Mouse (Mus musculus): ENCODE data around the gene Tmem203.
A peak's percentile ranks its signal among the peaks of the same experiment; 100 is the strongest.

Gene Tmem203

DNA sequence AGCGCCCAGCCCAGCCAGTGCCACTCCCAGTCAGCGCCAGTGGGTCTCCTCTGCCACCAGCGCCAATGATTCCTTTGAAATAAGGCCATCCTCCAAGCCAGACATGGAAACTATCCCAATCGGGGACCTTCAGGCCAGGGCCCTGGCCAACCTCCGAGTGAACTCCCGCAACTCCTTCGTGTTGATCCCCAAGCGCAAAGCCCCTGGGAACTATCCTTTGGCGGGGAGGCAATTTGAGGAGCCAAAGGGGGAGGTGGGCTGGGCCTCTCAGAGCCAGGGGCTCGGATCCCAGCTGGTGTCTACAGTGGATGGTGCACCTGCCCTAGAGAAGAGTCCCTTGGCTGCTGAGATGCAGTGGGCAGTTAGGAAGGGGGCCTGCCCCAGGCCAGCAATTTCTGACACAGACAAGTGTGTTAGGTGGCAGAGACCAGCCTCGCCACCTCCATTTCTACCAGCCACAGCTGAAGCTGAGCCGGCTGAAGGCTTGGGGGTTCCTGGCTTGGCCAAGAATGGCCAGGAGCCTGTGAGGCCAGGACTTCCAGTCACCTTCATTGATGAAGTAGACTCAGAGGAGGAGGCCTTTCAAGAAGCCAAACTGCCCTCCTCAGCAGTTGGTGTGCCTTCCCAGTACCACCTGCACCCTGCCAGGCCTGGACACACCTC, 8.5 kb downstream of the Tmem203 start:
- DNase-seq (ENCODE audit: low spot score in 2 of 2), result no peak

- DNase-seq (ENCODE audit: low spot score in 2 of 2), result no peak
Measured at GRCm38 (mm10) chr2:25264286-25264660, 9.0 kb downstream of the Tmem203 start.

GRCm38 (mm10) chr2:25264851-25265250, 9.6 kb downstream of the Tmem203 start:
- DNase-seq (ENCODE audit: low spot score in 2 of 2), result no peak

DNA sequence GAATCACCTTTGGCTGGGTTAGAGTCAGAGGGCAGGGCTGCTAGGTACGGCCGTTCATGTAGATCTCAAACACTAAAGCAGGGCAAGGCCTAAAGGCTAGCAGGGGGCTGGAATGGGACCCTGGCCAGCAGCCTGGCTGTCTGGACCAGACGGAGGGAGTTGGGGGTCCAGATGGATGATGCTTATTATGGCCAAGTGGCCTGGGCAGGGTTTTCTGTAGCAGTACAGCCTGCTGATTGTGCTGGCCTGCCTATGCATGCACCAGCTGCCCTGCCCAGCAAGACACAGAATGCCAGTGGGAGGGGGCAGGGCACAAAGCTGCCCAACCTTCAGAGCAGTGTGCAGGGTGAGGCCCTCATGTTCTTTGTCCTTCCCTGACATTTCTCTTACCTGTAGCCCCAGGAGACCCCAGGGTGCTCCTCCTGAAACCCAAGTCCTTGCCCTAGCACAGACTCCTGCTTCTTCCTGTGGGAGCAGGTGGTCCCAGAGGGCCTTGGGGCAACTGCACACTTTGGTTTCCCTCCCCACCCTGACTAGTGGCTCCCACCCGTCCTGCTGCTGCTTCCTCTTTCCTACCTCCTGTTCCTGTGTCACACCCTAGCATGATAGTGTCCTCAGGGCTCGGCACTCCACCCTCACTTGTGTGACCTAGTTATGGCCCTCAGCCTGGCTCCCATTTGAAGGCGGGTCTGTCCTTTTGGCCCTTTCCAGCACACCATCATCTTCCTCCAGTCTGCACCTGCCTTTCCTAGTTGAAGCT, 10.8 kb downstream of the Tmem203 start:
- DNase-seq (ENCODE audit: low spot score in 2 of 2), result no peak

GRCm38 (mm10) chr2:25266720-25267119, 11.5 kb downstream of the Tmem203 start:
- no peak for DNase-seq (ENCODE audit: low spot score in 2 of 2)

- DNase-seq (ENCODE audit: low spot score in 2 of 2), result no peak
Measured at GRCm38 (mm10) chr2:25267241-25267640, 12.0 kb downstream of the Tmem203 start.

DNA sequence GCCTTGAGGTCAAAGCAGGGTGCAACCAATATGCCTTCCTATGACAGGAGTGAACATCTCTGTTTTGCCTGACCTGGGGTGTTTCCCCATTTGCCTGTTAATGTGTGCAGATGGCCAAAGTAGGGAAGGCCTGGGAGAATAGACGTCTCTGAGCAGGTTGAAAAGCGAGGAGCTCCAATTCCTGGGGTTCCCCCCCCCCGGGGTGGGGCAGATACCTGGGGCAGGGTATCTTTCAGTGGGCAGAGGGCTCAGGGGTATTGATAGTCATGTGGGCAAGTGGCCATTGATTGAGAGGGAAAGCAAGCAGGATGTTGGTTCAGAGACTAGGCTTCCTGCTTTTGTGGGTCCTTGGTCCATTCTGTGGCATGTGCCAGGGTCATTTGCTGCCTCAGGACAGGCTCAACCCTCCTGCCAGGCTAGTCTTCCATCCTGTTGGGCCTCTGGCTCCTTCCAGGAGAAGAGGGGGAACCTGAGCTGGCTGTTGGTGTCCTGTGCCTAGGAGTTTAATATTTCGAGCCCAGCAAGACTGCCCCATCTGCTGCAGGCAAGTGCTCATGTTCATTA, 12.6 kb downstream of the Tmem203 start:
- DNase-seq (ENCODE audit: low spot score in 2 of 2), result no peak

GRCm38 (mm10) chr2:25271827-25272511, 16.7 kb downstream of the Tmem203 start, which contains the start of the genes Ssna1 and Anapc2:
TSS of gene Ssna1 (minus strand) at chr2:25272438.
TSS of gene Anapc2 (plus strand) at chr2:25272478.
- DNase-seq (ENCODE audit: low spot score in 2 of 2), result peak; percentile 98 to 99

GRCm38 (mm10) chr2:25272515-25272914, 17.3 kb downstream of the Tmem203 start:
- DNase-seq (ENCODE audit: low spot score in 2 of 2), result no peak

- DNase-seq (ENCODE audit: low spot score in 2 of 2), result no peak
Measured at GRCm38 (mm10) chr2:25273010-25273409, 17.8 kb downstream of the Tmem203 start.

- DNase-seq (ENCODE audit: low spot score in 2 of 2), result peak; percentile 85 to 94
Measured at GRCm38 (mm10) chr2:25278928-25279882, 24.0 kb downstream of the Tmem203 start.

DNA sequence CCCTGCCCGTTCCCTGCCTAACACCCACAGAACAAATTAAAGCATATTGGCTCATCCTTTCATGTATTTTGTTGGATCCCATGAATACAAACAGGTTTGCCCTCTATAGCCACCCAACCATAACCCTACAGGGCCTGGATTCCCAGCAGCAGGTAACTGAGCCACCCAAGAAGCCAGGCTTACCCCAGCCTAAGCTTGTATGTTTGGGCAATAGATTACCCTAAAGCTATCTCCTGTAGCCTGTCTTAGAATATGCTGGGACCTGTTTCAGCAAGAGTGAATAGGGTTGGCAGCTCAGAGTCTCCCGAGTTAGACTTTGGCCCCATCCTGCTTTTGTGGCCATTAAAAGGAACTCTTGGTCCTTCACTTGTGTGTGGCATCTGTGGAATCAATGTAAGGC, 30.3 kb downstream of the Tmem203 start:
- DNase-seq (ENCODE audit: low spot score in 2 of 2), result no peak

GRCm38 (mm10) chr2:25286314-25286713, 31.1 kb downstream of the Tmem203 start:
- DNase-seq (ENCODE audit: low spot score in 2 of 2), result no peak

GRCm38 (mm10) chr2:25286837-25287636, 31.8 kb downstream of the Tmem203 start:
- no peak for DNase-seq (ENCODE audit: low spot score in 2 of 2)

GRCm38 (mm10) chr2:25287927-25288649, 32.8 kb downstream of the Tmem203 start, which contains the start of gene Tmem210:
TSS of gene Tmem210 (plus strand) at chr2:25288145.
- DNase-seq (ENCODE audit: low spot score in 2 of 2), result no peak

DNA sequence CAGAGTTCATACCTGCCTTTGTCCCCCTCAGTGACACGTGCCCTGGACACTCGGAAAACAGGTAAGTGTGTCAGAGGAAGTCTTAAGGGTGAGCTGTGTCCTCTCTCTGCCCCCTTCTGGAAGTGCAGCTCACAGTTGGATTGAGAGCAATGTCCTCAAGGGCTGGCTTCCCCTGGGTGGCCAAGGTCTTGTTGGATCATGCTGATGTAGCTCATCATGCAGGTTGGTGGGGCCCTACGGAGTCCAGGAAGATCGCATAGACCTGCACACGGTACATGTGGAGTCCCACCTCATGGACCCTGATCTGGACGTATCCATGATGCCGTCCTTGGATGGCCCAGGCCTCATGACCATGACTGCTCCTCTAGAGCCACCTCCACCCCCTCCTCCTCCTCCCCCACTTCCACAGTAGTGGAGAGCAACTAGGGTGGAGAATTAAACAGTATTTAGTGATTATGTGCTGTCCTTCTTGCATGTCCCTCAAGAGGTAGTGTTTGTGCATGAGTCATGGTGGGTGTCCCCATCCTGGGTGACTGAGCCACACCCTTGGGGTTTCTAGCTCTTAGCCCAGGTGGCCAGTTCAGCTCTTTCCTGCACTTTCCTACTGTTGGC, 33.6 kb downstream of the Tmem203 start:
- DNase-seq (ENCODE audit: low spot score in 2 of 2), result no peak

DNA sequence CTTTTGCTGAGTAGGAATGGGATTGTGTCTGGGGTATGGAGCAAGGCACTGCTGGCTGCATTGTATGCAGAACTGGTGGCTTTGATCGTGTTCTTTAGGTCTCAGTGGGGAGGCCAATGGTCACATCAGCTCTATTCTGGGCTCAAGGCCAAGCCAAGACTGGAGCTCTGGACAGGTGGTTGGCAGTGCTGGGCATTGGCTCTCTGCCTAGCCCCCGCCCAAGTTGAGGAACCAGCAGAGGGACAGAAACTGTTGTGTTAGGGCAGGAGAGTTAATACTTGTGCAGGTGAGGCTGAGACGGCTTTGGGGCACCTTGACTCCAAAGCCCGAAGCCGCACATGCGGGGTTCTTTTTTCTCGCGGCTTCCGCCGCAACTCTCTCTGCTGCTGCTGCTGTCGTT, 34.4 kb downstream of the Tmem203 start, which contains the start of gene Lrrc26:
Lrrc26 (plus strand) TSS at position 265 of the 400 bp plus-strand sequence.
- DNase-seq (ENCODE audit: low spot score in 2 of 2), result no peak

- no peak for DNase-seq (ENCODE audit: low spot score in 2 of 2)
Measured at GRCm38 (mm10) chr2:25290101-25290815, 35.0 kb downstream of the Tmem203 start.

GRCm38 (mm10) chr2:25290816-25291130, 35.5 kb downstream of the Tmem203 start:
- no peak for DNase-seq (ENCODE audit: low spot score in 2 of 2)

Data from spleen, postnatal 4 days (tissue).